Mouse (Mus musculus) ES-Bruce4 (cell line): ENCODE results near the gene Prss43.

ENCODE experiments used
- EP300 ChIP-seq: IDR thresholded peaks from 2 replicates; pipeline ENCODE4 v1.6.1; 2011; ENCODE audit warnings: low read depth, low read length; ENCODE audit not compliant: insufficient read depth
- POLR2A ChIP-seq: IDR thresholded peaks from one replicate; pipeline ENCODE4 v1.8.1; 2011; ENCODE audit warnings: low read length; ENCODE audit not compliant: insufficient read depth

DNA sequence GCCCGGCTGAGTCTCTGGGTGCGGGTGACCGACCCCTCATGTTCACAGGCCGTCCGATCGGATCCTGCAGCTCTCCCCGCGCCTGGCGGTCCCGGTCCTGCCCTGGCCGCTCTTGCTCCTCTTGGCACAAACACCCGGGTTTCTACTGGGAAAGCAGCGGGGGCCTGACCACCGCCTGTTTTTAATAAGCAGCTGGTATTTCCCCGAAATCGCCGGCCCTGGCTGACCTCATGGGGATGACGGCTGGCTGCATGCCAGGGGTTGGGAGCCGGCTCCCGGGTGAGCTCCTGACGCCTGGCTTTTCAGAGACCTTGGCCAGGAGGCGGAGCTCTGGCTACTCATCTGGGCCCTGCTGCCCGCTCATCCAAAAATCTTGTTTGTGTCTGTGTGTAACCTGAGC, 44.8 kb upstream of the Prss43 start:
- TF ChIP-seq EP300 (no peak), POLR2A (no peak)
